Mouse (Mus musculus) left cerebral cortex, adult 8-10 months (tissue): ENCODE measurements at regions not wholly inside any gene's neighbourhood (a gene's known extent, or its start where the extent isn't known, plus 50 kb on each side); places are given as distances from the start of the nearest gene placed in this dataset.

Experiments
- DNase-seq, 2 experiments: peaks; one replicate each; pipeline ENCODE4 v3.0.0; 2022; ENCODE audit warnings: low spot score in 2 of 2

- no peak for DNase-seq
Observed at GRCm38 (mm10) chr17:80796386-80796785, 68.1 kb upstream of the Map4k3 start.

DNA sequence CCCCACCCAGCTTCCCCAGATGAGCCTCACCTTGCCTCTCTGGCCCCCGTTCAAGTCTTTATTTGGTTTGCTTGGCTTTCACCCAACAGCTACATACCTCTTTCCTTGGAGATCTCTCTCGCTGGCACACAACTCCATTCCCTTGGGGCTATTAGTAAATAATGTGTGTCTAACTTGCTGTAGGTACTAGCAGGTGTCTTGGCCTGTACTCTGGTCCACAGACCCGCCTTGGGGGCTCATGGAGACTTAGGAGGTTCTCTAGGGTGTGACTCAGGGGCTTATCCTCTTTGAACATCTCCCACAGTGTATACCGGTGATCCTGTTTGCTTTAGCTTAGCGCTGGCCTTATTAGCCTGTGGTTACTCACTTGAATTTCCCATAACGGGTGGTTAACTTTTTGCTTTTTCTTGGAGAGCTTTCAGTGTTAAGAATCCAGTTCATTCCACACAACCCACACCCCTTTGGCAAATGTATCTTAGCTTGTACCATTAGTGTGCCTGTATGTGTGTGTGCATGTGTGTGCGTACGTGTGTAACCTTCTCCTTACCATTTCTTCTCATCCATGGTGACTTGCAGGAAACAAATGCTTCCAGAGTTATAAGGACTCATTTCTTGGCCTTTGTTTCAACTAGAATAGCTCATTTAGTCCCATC lies 67.3 kb upstream of the Map4k3 start:
- DNase-seq: no peak

GRCm38 (mm10) chr17:80792605-80793004 lies 64.3 kb upstream of the Map4k3 start:
- no peak for DNase-seq

DNA sequence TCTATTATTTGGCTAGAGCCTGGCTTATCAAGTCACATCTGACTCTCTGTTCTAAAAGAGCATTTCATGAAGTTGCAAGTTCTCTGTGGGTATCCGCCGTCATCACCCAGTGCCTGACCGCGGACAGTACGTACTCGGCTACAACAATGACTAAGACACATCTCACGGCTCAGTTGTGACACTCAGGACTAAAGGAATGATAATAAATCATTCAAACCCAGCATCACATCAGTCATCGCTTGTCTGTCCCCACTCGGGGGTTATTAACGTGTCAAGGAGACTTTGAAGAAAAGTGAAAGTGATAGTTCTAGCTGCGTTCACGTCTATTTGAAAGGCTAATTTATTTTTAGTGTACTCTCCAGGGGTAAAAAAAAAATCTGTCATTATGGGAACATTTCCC lies 61.4 kb upstream of the Map4k3 start:
- no peak for DNase-seq

DNA sequence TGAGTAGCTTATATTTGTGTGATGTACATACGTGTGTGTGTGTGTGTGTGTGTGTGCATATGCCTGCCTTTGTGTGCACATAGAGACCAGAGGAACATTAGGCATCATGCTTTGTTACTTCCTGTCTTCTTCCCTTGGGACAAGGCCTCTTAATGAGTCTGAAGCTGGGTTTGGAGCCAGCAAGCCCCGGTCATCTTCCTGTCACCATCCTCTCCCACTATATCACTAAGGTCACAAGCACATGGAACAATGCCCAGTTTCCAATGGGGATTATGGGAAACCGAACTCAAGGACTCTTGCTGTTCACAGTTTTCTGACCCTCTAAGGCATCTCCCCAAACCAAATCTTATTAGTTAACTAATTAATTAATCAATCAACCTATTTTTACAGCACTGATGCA lies 60.7 kb upstream of the Map4k3 start:
- no peak for DNase-seq

DNA sequence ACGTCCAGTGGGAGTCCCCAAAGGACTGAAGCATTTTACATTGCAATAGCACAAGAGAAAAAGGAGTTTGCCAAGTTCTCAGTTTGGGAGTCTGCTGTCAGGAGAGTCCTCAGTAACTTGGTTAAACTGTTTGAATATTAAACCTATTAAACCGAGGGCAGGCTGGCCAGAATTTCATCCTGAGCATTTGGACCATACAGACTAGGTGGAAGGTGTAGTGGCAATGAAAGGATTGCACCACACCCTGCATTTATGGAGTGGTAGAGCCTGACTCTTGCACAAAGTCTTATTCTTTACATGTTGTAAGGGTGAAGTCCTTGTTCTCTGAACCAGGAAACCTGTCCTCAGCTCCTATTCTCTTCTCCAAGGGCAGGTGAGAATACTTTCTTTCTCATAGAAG lies 58.6 kb upstream of the Map4k3 start:
- DNase-seq: no peak

DNA sequence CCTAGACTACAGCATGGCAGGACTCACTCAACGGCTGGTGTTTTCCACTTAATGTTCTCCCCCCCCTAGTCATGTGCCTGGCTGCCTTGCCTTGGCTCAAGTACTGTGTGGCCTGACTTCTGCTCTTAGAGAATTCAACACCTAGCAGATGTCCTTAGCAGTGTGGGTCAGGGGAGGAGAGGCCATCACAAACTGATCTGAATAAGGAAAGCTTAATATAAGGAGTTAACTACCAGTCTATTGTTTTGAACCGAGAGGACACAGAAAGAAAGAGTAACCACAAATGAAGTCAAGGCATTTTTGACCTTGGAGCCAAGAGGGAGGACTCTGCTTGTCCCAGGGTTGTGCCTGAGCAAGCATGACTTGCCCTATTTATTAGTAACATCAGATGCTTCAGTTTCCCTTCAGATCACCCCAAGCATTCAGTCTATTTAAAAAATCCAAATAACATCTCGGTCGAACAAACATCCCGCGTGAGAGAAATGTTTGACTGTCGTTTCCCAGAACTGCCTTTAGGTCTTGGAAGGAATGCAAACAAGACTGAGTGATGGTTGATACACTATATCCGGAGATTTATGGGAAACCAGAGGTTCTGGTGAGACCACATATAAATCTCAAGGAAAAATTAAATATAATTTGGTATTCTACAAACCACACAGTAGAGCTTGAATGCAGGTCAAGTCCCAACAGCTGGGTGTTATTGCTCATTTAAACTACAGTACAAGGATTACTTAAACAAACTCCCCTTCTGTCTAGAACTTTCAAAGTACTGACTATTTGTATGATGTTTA lies 58.0 kb upstream of the Map4k3 start:
- no peak for DNase-seq

GRCm38 (mm10) chr17:80785476-80785875 lies 57.2 kb upstream of the Map4k3 start:
- no peak for DNase-seq

- DNase-seq: no peak
Observed at GRCm38 (mm10) chr17:80785049-80785448, 56.8 kb upstream of the Map4k3 start.

DNA sequence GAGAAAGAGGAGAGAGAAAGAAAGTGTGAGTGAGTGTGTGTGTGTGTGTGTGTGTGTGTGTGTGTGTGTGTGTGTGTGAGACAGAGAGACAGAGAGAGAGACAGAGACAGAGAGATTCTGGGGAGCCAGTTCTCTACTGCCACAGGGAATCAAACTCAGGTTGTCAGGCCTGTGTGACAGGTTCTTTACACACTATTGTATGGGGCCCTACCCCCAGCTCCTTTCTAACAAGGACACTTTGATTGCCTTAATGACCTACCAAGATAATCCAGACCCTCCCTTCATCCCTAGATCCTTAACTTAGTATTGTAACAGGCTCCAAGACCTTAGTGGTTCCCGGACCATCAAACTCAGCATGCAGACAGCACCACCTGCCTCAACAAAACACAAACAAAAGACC lies 53.9 kb upstream of the Map4k3 start:
- DNase-seq: no peak

- DNase-seq: no peak
Observed at GRCm38 (mm10) chr17:80781621-80782020, 53.3 kb upstream of the Map4k3 start.

GRCm38 (mm10) chr17:80780303-80780702 lies 52.0 kb upstream of the Map4k3 start:
- DNase-seq: no peak

DNA sequence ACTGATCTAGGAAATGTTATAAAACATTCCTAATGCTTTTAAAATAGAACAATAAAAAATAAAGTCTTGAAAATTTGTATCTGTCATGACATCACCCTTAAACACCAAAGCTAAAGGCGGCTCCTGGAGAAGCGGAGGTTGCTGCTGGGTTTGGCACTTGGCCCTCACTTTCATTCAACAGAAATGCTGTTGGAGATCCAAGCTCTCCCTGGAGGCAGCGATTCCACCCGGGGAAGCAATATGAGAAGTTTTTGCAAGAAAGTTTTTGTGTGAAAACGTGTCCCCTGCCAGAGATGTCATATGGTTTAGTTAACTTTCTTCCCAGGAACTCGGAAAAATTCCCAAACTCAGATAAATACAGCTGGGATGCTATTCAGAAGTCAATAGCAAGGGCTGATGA lies 51.5 kb upstream of the Map4k3 start:
- DNase-seq: no peak
